Mouse (Mus musculus) forebrain, embryonic 15.5 days (tissue): ENCODE measurements around the gene Hist2h4. TPM values are rescaled to one million over a fixed set of nuclear protein-coding genes. Genes with fewer than 3 reads are reported as not detected.

ENCODE experiments used
- ATAC-seq: fragments of 200-750 bp; cut with Nextera tagmentation; replicated peaks from 2 replicates; pipeline ENCODE4 v1.8.0; 2017; ENCODE audit warnings: mild to moderate bottlenecking, moderate TSS enrichment, moderate library complexity
- H3K27ac ChIP-seq: fragments of 300-500 bp; sonication (generic); replicated peaks from 2 replicates; pipeline ENCODE4 v1.5.1; 2015; ENCODE audit warnings: mild to moderate bottlenecking, inconsistent platforms
- H3K27me3 ChIP-seq: fragments of 300-500 bp; sonication (generic); 2 replicates; pipeline ENCODE4 v1.6.1; 2015; ENCODE audit warnings: inconsistent platforms
- H3K36me3 ChIP-seq: fragments of 300-500 bp; sonication (generic); 2 replicates; pipeline ENCODE4 v1.6.1; 2015; ENCODE audit warnings: mild to moderate bottlenecking, inconsistent platforms
- H3K4me1 ChIP-seq: fragments of 300-500 bp; sonication (generic); 2 replicates; pipeline ENCODE4 v1.6.1; 2015; ENCODE audit warnings: inconsistent platforms
- H3K4me2 ChIP-seq: fragments of 300-500 bp; sonication (generic); replicated peaks from 2 replicates; pipeline ENCODE4 v1.6.1; 2015; ENCODE audit warnings: mild to moderate bottlenecking, inconsistent platforms
- H3K4me3 ChIP-seq: fragments of 300-500 bp; sonication (generic); 2 replicates; pipeline ENCODE4 v1.5.1; 2015; ENCODE audit warnings: mild to moderate bottlenecking, inconsistent platforms
- H3K9ac ChIP-seq: fragments of 300-500 bp; sonication (generic); replicated peaks from 2 replicates; pipeline ENCODE4 v1.6.1; 2015; ENCODE audit warnings: mild to moderate bottlenecking, inconsistent platforms
- H3K9me3 ChIP-seq: fragments of 300-500 bp; sonication (generic); 2 replicates; pipeline ENCODE4 v1.6.1; 2016; ENCODE audit warnings: inconsistent platforms
- WGBS: fragments of 180-500 bp; shearing (Covaris S2); methylation state at CpG from one replicate; pipeline ENCODE4 v1.1.7; 2015; ENCODE audit warnings: mixed read lengths; 5-methylcytosine and 5-hydroxymethylcytosine counted together
- polyA plus RNA-seq: library from polyadenylated mRNA; unstranded; fragments of >200 nt; fragmentation: Nextera tagmentation; extraction: Ambion mirVana; gene quantifications from 2 replicates; pipeline ENCODE4 v1.2.1, GENCODE M21; 2015

The Hist2h4 gene
- polyA plus RNA-seq, 1 experiment from 2014 or later, result 10.1 TPM

DNA sequence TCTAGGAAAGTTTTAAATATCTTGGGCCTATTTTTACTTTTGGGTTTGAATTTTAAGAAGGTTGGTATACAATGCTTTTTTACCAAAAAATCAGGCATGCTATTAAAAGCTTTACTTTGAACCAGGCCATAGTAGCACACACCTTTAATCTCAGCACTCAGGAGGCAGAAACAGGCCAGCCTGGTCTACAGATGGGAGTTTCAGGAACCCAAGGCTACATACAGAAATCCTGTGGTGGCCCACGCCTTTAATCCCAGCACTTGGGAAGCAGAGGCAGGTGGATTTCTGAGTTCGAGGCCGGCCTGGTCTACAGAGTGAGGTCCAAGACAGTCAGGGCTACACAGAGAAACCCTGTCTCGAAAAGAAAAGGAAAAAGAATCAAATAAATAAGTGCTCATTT, 4.4 kb upstream of the Hist2h4 start:
- H3K9ac ChIP-seq, result no peak overlapping the region

DNA sequence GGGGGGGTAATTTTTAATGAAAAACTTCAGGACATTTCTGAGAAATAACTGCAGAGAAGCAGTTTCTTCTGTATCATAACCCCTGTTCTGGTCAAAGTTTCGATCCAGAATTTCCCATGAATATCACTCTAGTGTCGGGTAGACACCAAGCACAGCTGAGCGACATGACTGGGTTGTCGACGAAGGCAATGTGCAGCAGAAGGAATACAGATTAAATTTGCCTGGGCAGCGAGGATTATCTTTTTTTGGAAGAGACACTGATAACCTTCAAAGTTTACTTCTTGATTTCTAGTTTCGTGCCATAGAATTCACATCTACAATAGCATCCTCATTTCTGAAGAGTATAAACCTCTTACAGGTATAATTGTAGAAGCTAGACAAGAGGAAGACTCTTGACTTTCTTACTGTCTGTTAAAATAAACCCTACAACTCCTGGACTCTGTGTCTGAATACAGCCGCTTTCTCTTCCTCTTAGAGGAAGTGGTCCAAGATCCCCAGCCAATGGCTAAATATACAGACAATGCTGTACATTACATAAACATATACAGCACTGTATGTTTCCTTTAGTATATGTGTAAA, 3.1 kb upstream of the Hist2h4 start:
- Histone ChIP-seq H3K4me1 (peaks cover 39% of the 10 kb centered on the region), H3K36me3 (no peaks in the 10 kb centered on the region), H3K4me2 (no peak overlapping the region), H3K4me3 (no peak overlapping the region), H3K27me3 (no peaks in the 10 kb centered on the region), H3K27ac (no peak overlapping the region), H3K9me3 (no peaks in the 10 kb centered on the region), H3K9ac (no peak overlapping the region)
- ATAC-seq, result no peak
- 91% methylated on average over 8 of the region's 8 CpGs for WGBS

More for the DNA sequence above, 4.4 kb upstream of the Hist2h4 start:
- ATAC-seq, result no peak
- peak overlapping the region; percentile 87 for H3K27ac ChIP-seq
- H3K4me1 ChIP-seq, result peaks cover 29% of the 10 kb centered on the region
- WGBS, result 73% methylated on average over 4 of the region's 4 CpGs
- no peaks in the 10 kb centered on the region for H3K36me3 ChIP-seq
- H3K27me3 ChIP-seq, result no peaks in the 10 kb centered on the region
- no peak overlapping the region for H3K4me3 ChIP-seq
- peak overlapping the region; percentile 61; the same call in 1 of the 2 replicates for H3K4me2 ChIP-seq
- H3K9me3 ChIP-seq, result no peaks in the 10 kb centered on the region

- peak overlapping the region; percentile 66; the same call in 1 of the 2 replicates for H3K4me3 ChIP-seq
- H3K4me2 ChIP-seq, result peak overlapping the region; percentile 63
- no peaks in the 10 kb centered on the region for H3K27me3 ChIP-seq
- no peaks in the 10 kb centered on the region for H3K9me3 ChIP-seq
- no peak for ATAC-seq
- H3K36me3 ChIP-seq, result no peaks in the 10 kb centered on the region
- 60% methylated on average over 7 of the region's 7 CpGs for WGBS
- H3K27ac ChIP-seq, result peak overlapping the region; percentile 99
- H3K4me1 ChIP-seq, result peaks cover 34% of the 10 kb centered on the region
- peak overlapping the region; percentile 56 for H3K9ac ChIP-seq
Observed at GRCm38 (mm10) chr3:96264404-96264949, 1.4 kb upstream of the Hist2h4 start.

GRCm38 (mm10) chr3:96263558-96264403, 670 bp upstream of the Hist2h4 start:
- peak overlapping the region; percentile 63 for H3K4me2 ChIP-seq
- H3K9me3 ChIP-seq, result no peaks in the 10 kb centered on the region
- H3K4me3 ChIP-seq, result peak overlapping the region; percentile 66
- H3K4me1 ChIP-seq, result peaks cover 30% of the 10 kb centered on the region
- H3K36me3 ChIP-seq, result no peaks in the 10 kb centered on the region
- peak overlapping the region; percentile 56 for H3K9ac ChIP-seq
- WGBS, result 4% methylated on average over 27 of the region's 27 CpGs
- no peaks in the 10 kb centered on the region for H3K27me3 ChIP-seq
- H3K27ac ChIP-seq, result peak overlapping the region; percentile 99
- peak; percentile 36 for ATAC-seq

- Histone ChIP-seq H3K27me3 (no peaks in the 10 kb centered on the region), H3K4me1 (peaks cover 21% of the 10 kb centered on the region), H3K27ac (peak overlapping the region; percentile 99), H3K9me3 (no peaks in the 10 kb centered on the region), H3K36me3 (no peaks in the 10 kb centered on the region), H3K9ac (peak overlapping the region; percentile 80), H3K4me2 (peak overlapping the region; percentile 63), H3K4me3 (peak overlapping the region; percentile 66)
- peak; percentile 78 for ATAC-seq
- WGBS, result under 1% methylated on average over 19 of the region's 19 CpGs
Observed at GRCm38 (mm10) chr3:96262216-96262875, 765 bp downstream of the Hist2h4 start.

GRCm38 (mm10) chr3:96261623-96262022, 1.5 kb downstream of the Hist2h4 start:
- no peak for ATAC-seq
- H3K9ac ChIP-seq, result peak overlapping the region; percentile 80; the same call in 1 of the 2 replicates

GRCm38 (mm10) chr3:96260220-96260619, 2.9 kb downstream of the Hist2h4 start:
- H3K9ac ChIP-seq, result no peak overlapping the region
- no peak overlapping the region for H3K4me3 ChIP-seq
- no peaks in the 10 kb centered on the region for H3K9me3 ChIP-seq
- no peak for ATAC-seq
- H3K27me3 ChIP-seq, result no peaks in the 10 kb centered on the region
- H3K4me1 ChIP-seq, result peaks cover 21% of the 10 kb centered on the region
- 90% methylated on average over 5 of the region's 5 CpGs for WGBS
- no peak overlapping the region for H3K27ac ChIP-seq
- H3K36me3 ChIP-seq, result no peaks in the 10 kb centered on the region
- H3K4me2 ChIP-seq, result no peak overlapping the region

More at GRCm38 (mm10) chr3:96261623-96262022, 1.5 kb downstream of the Hist2h4 start:
- Histone ChIP-seq H3K4me2 (peak overlapping the region; percentile 63), H3K27me3 (no peaks in the 10 kb centered on the region), H3K4me1 (peaks cover 21% of the 10 kb centered on the region), H3K27ac (peak overlapping the region; percentile 99), H3K36me3 (no peaks in the 10 kb centered on the region), H3K9me3 (no peaks in the 10 kb centered on the region), H3K4me3 (peak overlapping the region; percentile 66)
- 61% methylated on average over 3 of the region's 3 CpGs for WGBS

GRCm38 (mm10) chr3:96257190-96257589, 5.9 kb downstream of the Hist2h4 start:
- Histone ChIP-seq H3K27me3 (no peaks in the 10 kb centered on the region), H3K9me3 (no peaks in the 10 kb centered on the region), H3K9ac (no peak overlapping the region), H3K4me2 (no peak overlapping the region), H3K4me3 (no peak overlapping the region), H3K36me3 (no peaks in the 10 kb centered on the region), H3K27ac (no peak overlapping the region), H3K4me1 (peaks cover 10% of the 10 kb centered on the region)
- 91% methylated on average over 3 of the region's 3 CpGs for whole genome bisulfite sequencing
- ATAC-seq, result no peak

DNA sequence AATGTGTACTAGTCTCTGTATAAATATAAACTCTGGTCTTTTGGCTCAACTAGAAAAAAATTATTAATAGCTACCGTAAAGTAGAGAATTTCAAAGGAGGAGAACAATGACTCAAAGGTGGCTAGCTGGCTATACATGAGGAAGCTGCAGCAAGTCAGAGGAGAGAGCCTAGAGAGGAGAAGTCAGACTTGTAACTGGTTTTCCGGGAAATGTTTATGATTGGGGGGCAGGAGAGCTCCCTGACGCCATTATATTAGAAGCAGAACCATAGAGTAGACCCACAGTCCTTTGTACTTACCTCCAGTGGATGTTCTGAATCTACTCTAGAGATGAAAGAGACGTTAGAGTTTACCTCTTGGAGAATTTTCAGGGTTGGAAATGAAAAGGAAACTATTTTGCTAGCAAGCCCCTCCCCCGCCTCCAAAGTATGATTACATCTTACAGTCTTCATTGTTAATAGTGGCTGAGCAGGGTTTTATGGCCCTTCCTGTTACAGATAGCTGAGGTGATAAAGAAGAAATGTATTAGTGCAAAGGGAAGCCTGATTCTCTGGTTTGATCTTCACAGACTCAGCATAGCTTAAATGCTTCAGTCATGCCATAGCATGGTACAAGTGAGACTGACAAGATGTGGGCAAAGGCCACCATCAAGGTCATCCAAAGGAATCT, 7.1 kb downstream of the Hist2h4 start:
- Histone ChIP-seq H3K4me2 (no peak overlapping the region), H3K27me3 (no peaks in the 10 kb centered on the region), H3K4me3 (no peak overlapping the region), H3K36me3 (no peaks in the 10 kb centered on the region), H3K9me3 (no peaks in the 10 kb centered on the region), H3K4me1 (0 out of 2 replicates have a peak, but pooled peaks cover 3% of the 10 kb centered on the region), H3K27ac (no peak overlapping the region), H3K9ac (no peak overlapping the region)
- WGBS, result 87% methylated on average over 5 of the region's 5 CpGs
- ATAC-seq, result no peak

DNA sequence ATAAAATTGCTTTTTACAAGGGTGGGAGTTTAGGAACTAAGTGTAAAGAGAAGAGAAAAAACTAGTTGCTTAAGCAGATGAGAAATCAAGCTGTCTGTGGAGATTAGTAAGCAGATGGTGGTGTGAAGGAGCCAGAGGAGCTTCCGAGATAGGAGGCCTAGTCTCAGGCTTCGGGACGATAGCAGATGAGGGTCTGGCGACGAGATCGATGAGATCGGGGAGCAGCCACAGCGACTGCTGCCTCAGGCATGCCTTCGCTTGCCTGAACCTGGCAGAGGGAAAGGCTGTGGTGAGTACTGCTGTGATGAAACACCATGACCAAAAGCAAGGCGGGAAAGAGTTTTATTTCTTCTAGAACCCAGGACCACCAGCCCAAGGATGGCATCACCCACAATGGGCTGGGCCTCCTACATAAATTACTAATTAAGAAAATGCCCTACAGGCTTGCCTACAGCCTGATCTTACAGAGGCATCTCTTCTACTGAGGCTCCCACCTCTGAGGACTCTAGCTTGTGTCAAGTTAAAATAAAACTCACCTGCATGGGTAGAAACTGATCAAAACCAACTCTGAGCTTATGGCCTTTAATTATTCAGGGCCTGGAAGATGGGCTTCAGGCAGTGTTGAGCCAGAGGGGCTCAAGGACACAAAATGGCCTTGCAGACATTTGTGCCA, 8.3 kb downstream of the Hist2h4 start:
- ATAC-seq, result no peak
- Histone ChIP-seq H3K27ac (no peak overlapping the region), H3K9me3 (no peaks in the 10 kb centered on the region), H3K4me2 (no peak overlapping the region), H3K9ac (no peak overlapping the region), H3K4me1 (0 out of 2 replicates have a peak, but pooled peaks cover 3% of the 10 kb centered on the region), H3K4me3 (no peak overlapping the region), H3K36me3 (no peaks in the 10 kb centered on the region), H3K27me3 (no peaks in the 10 kb centered on the region)
- WGBS, result 50% methylated on average over 10 of the region's 10 CpGs

GRCm38 (mm10) chr3:96251787-96252186, 11.3 kb downstream of the Hist2h4 start:
- no peak for ATAC-seq
- no peak overlapping the region for H3K9ac ChIP-seq
- no peak overlapping the region for H3K4me3 ChIP-seq
- no peak overlapping the region for H3K27ac ChIP-seq
- H3K27me3 ChIP-seq, result no peaks in the 10 kb centered on the region
- H3K4me1 ChIP-seq, result peaks cover 17% of the 10 kb centered on the region
- 91% methylated on average over 3 of the region's 3 CpGs for WGBS
- H3K4me2 ChIP-seq, result no peak overlapping the region
- H3K9me3 ChIP-seq, result no peaks in the 10 kb centered on the region
- H3K36me3 ChIP-seq, result no peaks in the 10 kb centered on the region
